Comparison of ENCODE assay signal across 14 mouse cellular contexts in genomic region chr2:3930650-3931049, GRCm38 (mm10).
DNase-seq lines count a peak whose midpoint lies in the region; ATAC-seq lines count a peak whose summit lies in the region.
"Had no signal": no experiment of that assay in that cellular context is flagged by ENCODE, and none has a peak within 500 bp of the region (broad histone marks: within the 10 kb centered on the region; RNA-seq: fewer than 3 reads in every experiment).

No protein-coding gene starts in this region.

- no peak for DNase-seq in frontal cortex, postnatal 36 days (ENCODE audit: low spot score in 2 of 2)
- DNase-seq in right cerebral cortex, postnatal 10 days (ENCODE audit: low spot score in 2 of 2), result peak; percentile 36 to 52
- DNase-seq in right cerebral cortex, postnatal 36 days (ENCODE audit: low spot score in 2 of 2), result no peak
- DNase-seq in layer of hippocampus, postnatal 36 days, result no peak
- DNase-seq: adrenal gland, adult 2 months; adrenal gland, postnatal 10 days; adrenal gland, postnatal 25 days; cerebellum, adult 11-12 months; cerebellum, adult 2 months; cerebellum, adult 9-10 months; cerebellum, postnatal 25 days had no signal

- peak; percentile 65; the same call in 1 of the 2 replicates for ATAC-seq in frontal cortex, adult (ENCODE audit: low TSS enrichment)
- ATAC-seq: forebrain, embryonic 14.5 days; forebrain, embryonic 16.5 days had no signal

Comparison
In these comparisons a context has a peak if more than half of its experiments do, and no peak if none do; other contexts are left out.
1. DNase-seq: peak in right cerebral cortex, postnatal 10 days (2 of 2); none in frontal cortex, postnatal 36 days (0 of 2), right cerebral cortex, postnatal 36 days (0 of 2) and layer of hippocampus, postnatal 36 days (0 of 2).